Mouse (Mus musculus) liver (tissue): ENCODE data around the gene Entpd7.
A peak's percentile ranks its signal among the peaks of the same experiment; 100 is the strongest.

Source experiments
- DNase-seq: peaks from one replicate; pipeline ENCODE4 v3.0.0-alpha.2; 2020; ENCODE audit warnings: mixed read lengths

The Entpd7 gene

GRCm38 (mm10) chr19:43726510-43727146, 37.2 kb downstream of the Entpd7 start:
- no peak for DNase-seq

GRCm38 (mm10) chr19:43729296-43730036, 40.0 kb downstream of the Entpd7 start:
- no peak for DNase-seq

DNA sequence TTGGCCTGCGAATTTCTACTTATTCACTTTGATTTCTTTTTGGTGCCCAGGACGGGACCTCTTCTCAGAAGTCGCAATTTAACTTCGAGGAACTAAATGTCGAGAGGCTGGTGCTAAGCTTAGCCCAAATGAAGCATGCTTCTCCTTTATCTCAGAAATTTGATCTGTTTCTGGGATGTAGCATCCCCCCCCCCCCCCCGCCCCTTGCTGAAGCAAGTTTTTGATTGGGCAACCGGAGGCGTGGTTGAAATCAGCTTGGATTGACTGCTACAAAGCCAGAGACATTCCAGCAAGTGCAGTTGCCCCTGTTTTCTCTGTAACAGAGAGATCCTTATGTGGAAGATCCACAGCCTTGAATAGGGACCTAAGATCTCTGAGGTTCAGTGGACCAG, 40.6 kb downstream of the Entpd7 start:
- no peak for DNase-seq

DNA sequence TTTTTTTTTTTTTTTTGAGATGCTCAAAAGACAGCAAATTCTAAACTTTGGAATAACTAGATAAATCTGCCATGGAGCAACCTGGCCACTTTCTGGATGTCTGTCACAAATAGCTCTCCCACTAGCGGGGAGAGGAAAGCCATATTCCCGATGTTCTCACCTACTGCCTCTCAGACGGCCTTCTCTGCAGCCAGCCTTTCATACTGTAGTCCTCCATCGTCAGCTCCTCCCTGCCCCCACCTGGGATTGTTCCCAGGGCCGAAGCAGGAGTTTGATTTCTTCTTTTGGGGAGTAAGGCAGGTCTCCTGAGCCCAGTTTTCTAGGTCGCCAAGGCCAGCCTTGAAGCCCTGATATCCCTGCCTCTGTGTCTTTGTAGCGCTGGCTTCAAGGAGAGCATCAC, 41.7 kb downstream of the Entpd7 start:
- DNase-seq, result no peak

DNA sequence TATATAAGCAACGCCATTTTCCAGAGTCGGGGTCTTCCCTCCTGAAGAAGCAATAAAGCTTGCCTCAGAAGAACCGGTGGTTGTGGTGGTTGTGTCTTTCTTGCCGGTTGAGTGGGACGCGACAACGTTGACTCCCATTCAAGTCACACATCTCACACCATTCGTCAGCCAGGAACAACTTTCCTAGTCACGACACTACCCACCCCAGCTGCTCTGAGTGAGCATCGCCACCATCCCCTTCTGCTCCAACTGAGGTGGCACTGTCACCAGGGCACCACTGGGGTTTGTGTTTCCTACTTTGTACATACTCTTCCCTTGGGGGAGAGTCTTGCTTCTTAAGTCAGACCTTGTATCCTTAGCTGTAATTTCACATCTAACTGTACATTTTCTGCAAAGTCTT, 48.9 kb downstream of the Entpd7 start:
- DNase-seq, result no peak

GRCm38 (mm10) chr19:43743401-43743800, 53.9 kb downstream of the Entpd7 start:
- no peak for DNase-seq

DNA sequence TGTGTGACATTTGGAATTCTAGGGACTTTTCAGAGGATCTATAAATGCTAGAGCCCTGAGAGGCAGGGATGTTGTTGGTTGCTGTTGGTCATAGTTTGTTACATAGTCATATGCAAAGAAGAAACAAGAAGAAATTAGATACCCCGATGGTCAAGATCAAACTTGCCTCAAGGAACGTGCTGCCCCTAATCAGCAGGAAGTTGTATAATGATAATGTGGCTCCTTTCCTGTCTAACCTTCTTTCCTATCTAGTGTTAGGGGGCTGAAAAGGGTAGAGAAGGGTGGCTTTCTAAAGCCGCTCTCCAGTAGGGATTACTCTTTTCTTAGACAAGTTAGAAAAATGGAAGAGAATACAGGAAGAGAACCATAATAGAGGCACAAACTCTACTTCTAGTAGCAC, 56.3 kb downstream of the Entpd7 start:
- DNase-seq, result no peak

DNA sequence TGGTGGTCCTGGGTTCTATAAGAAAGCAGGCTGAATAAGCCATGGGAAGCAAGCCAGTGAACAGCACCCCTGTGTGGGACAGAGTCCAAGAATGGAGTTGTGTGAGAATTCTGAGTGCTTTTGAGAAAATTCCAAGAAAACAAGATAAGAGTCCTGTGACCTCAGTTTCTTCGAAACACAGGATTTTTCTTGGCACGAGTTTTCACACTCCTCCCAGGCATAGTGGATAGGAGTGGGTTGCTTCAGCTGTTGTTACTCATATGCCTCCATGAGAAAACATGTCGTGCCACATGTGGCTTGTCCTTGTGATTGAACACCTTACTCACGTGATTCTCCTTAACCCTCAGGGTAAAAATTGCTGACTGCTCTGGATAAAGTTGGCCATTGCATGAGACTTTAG, 58.4 kb downstream of the Entpd7 start:
- DNase-seq, result no peak

GRCm38 (mm10) chr19:43750008-43750407, 60.5 kb downstream of the Entpd7 start:
- DNase-seq, result no peak

- peak; percentile 96 for DNase-seq
These were observed 63.2 kb downstream of the Entpd7 start, which contains the start of the genes Cutc and Cox15 for GRCm38 (mm10) chr19:43752489-43753225. TSS of gene Cutc (plus strand) at chr19:43752996. TSS of gene Cox15 (minus strand) at chr19:43753000.

DNA sequence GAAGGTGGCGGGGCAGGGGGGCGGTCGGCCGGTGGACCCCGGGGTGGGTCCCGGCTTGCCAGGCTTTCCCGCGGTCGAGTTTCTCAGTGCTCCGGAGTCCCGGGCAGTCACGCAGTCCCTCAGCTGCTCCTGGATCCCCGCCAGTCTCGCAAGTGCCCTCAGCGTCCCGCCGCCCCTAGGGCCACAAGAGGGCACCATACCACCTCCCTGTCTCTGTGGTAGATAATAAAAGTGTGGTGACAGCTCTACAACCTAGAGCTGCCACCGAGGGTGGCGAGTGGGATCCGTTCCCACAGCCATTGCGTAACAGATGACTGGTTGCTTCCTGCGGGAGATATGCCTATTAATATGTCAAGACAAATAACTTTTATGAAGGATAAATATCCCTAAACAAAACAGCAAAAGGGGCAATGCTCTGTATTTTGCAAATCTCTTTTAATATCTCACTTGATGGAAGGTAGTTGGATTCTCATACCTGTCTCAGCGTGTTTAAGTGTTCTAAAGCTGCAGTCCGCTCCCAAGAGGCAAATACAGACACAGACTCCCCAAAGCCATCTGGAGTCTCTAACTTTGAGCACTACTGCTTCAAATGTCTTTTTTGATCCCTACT, 63.9 kb downstream of the Entpd7 start:
- peak; percentile 89 for DNase-seq

GRCm38 (mm10) chr19:43754237-43754636, 64.8 kb downstream of the Entpd7 start:
- no peak for DNase-seq

DNA sequence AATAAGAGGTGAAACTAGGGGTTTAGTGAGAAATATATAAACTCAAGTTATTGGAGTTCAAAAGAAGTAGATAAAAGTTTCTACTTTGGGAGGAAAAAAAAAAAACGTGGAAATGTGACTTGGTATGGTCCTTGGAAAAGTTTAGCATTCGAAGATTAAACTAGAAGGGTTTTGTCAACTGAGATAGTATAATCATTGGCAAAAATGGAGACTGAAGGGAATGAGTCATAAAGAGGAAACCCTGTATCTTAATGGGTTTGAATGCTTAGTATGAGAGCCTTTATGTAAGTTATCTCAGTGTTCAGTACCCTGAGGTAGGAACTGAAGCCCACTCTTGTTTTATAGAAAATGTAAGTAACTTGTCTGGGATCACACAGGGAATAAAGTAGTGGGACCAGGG, 65.4 kb downstream of the Entpd7 start:
- DNase-seq, result no peak

DNA sequence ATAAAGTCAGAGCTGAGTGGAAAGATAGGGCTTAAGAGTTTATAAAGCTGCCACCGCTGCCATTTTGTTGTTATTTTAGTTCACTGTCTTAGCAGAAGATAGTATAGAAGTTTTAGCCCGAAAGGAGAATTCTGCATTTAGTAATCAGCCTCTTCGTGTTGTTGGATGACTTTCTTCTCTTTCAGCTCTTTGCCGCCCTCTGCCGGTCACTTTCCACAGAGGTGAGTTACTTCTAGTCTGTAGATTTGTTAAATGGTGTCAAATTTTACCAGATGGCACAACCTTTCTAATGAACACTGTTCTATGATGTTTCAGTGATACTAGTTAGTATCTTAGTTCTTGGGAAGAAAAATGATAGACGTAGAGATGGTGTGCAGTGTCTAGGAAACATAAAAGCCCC, 71.0 kb downstream of the Entpd7 start:
- peak; percentile 87 for DNase-seq

DNA sequence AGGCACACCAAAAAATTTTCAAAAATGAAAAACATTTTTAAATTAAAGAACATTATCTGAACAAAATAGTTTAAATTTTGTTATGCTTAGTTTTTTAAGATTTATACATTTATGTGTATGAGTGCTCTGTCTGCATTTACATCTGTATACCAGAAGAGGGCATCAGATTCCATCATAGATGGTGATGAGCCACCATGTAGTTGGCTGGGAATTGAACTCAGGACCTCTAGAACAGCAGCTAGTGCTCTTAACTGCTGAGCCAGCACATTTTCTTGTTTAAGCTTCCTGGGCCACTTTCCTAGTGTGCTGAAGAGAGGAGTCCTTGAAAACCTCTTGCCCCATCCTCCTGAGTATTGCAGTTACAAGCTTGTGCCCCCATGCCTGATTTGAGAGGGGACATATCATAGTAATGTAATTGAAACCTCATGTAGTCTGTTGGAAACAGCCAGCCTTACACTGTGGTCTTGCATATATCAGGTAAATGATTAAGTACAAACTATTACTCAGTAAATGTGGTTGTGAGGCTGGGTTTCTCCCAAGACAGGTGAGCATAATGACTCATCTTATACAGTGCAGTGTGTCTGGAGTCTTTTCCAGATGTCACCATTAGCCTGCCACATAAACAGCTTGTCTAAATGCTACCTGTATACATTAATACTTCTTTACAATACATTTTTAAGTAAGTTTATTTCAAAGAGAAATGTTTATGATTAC, 72.2 kb downstream of the Entpd7 start:
- DNase-seq, result no peak

- no peak for DNase-seq
These were observed 72.9 kb downstream of the Entpd7 start for GRCm38 (mm10) chr19:43762410-43762809.

DNA sequence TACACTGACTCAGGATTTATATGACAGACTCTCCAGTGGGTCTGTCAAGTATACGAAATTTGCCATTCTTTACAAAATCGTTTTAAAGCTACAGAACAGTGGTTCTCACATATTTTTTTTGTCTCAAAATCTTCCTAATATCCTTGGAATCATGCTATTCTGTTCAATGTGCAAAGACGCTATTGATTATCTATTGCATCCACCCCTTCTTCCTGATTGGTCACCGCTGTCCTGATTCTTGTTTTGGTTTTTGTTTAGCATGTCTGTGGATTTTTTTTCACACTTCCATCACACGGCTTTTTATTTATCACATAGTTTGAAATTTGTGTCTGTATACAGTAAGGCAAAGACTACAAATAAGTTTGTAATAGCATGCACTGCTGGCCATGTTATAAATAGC, 77.0 kb downstream of the Entpd7 start:
- DNase-seq, result no peak

GRCm38 (mm10) chr19:43767549-43768322, 78.3 kb downstream of the Entpd7 start:
- no peak for DNase-seq

DNA sequence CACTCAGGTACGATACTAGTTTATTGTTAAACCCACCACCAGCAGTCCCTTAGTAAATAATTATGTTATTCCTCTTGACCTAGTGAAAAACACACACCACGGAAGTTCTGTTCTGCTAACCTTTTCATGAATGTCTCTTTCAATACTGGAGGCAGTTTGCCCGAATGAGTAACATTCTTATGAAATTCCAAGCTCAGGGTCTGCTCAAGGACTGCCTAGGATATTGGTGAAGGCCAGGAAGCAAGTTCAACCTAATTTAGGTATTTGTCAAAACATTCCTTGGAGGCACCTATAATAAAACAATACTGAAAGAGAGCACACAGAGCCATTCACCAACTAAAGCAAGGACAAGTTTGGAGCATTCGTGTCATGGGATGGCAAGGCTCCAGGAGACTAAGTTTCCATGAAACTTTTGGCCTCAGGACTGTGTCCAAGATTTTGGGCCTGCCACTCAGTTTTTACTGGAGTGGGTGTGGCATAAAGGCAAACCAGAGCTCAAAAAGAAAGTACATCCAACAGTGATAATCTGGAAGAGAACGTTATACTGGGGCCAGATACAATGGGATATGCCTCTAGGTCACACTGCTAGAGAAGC, 80.0 kb downstream of the Entpd7 start:
- no peak for DNase-seq

DNA sequence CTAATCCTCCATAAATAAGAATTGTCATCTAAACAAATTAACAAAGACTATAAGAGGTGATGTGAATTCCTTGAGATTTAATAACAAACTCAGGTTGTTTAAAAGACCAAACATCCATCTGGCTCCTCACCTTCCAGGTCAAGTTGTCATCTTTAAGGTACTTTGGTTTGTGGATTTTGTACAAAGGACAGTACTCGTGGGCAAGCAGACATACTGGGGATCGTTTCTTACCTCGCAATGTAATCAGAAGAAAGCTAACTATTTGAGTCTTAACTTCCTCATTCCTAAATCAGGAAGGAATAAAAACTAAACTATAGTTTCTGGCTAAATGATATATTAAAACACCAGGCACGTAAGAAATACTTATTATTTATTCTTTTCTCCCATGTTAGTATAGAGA, 81.1 kb downstream of the Entpd7 start:
- DNase-seq, result no peak

DNA sequence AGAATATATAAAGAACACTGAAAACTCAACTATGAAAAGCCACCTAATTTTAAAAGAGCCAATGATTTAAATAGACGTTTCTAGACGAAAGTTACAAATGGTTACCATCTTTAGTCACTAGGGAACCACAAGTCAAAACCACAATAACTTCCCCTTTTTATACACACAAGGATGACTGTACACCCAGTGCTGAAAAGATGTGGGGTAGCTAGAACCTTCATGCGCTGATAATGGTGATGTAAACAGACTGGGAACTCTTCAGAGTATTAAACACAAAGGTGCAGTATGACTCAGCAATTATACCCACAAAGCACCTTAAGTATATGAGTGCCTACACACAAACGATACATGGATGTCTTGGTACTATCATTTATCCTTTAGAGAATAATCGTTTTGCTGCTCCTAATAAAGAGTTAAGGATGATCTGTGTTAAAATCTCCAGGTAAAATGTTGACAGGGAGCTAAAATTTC, 82.1 kb downstream of the Entpd7 start:
- no peak for DNase-seq
